Mouse (Mus musculus) ES-Bruce4 (cell line): ENCODE results near the gene Pick1. TPM values are rescaled to one million over a fixed set of nuclear protein-coding genes. Genes with fewer than 3 reads are reported as not detected.

Experiments used
- H3K27ac ChIP-seq: 2 replicates; pipeline ENCODE4 v1.5.1; 2012; ENCODE audit warnings: low read length, inconsistent platforms; ENCODE audit not compliant: insufficient read depth
- H3K27me3 ChIP-seq: 2 replicates; pipeline ENCODE4 v1.6.1; 2012; ENCODE audit warnings: mild to moderate bottlenecking, low read length, inconsistent platforms; ENCODE audit not compliant: control insufficient read depth, poor library complexity, insufficient read depth, severe bottlenecking
- H3K36me3 ChIP-seq: 2 replicates; pipeline ENCODE4 v1.6.1; 2012; ENCODE audit warnings: inconsistent platforms, mild to moderate bottlenecking, low read length, moderate library complexity; ENCODE audit not compliant: control insufficient read depth, poor library complexity, insufficient read depth, severe bottlenecking
- H3K4me1 ChIP-seq: one replicate; pipeline ENCODE4 v1.8.1; 2011; ENCODE audit warnings: low read length; ENCODE audit not compliant: control insufficient read depth, insufficient read depth
- H3K4me3 ChIP-seq: 2 replicates; pipeline ENCODE4 v1.5.1; 2011; ENCODE audit warnings: low read depth, mild to moderate bottlenecking, low read length
- H3K9ac ChIP-seq: 2 replicates; pipeline ENCODE4 v1.6.1; 2012; ENCODE audit warnings: low read depth, mild to moderate bottlenecking, inconsistent platforms; ENCODE audit not compliant: poor library complexity, severe bottlenecking
- H3K9me3 ChIP-seq: replicated peaks from 2 replicates; pipeline ENCODE4 v1.6.1; 2012; ENCODE audit warnings: mild to moderate bottlenecking, low read length, inconsistent platforms; ENCODE audit not compliant: control insufficient read depth, poor library complexity, insufficient read depth, severe bottlenecking
- CTCF ChIP-seq: IDR thresholded peaks from one replicate; pipeline ENCODE4 v1.8.1; 2011; ENCODE audit warnings: low read depth, low read length
- EP300 ChIP-seq: IDR thresholded peaks from 2 replicates; pipeline ENCODE4 v1.6.1; 2011; ENCODE audit warnings: low read depth, low read length; ENCODE audit not compliant: insufficient read depth
- POLR2A ChIP-seq: IDR thresholded peaks from one replicate; pipeline ENCODE4 v1.8.1; 2011; ENCODE audit warnings: low read length; ENCODE audit not compliant: insufficient read depth
- polyA plus RNA-seq: library from polyadenylated mRNA; stranded (reverse); fragments of >200 nt; gene quantifications from 2 replicates; pipeline ENCODE4 v1.2.4, GENCODE M21; 2011; ENCODE audit warnings: low read depth; ENCODE audit not compliant: missing spikeins, insufficient read depth, insufficient read length

The Pick1 gene
- polyA plus RNA-seq, 1 experiment = 47.8 TPM

GRCm38 (mm10) chr15:79201491-79202150 is 27.4 kb upstream of the Pick1 start:
- no peak overlapping the region for H3K9ac ChIP-seq
- no peaks in the 10 kb centered on the region for H3K4me1 ChIP-seq
- no peaks in the 10 kb centered on the region for H3K36me3 ChIP-seq
- no peaks in the 10 kb centered on the region for H3K27me3 ChIP-seq
- no peaks in the 10 kb centered on the region for H3K9me3 ChIP-seq
- H3K4me3 ChIP-seq = no peak overlapping the region
- no peak for TF ChIP-seq POLR2A
- no peak for TF ChIP-seq CTCF
- TF ChIP-seq EP300 = no peak
- no peak overlapping the region for H3K27ac ChIP-seq

- H3K9me3 ChIP-seq = no peaks in the 10 kb centered on the region
- H3K27ac ChIP-seq = no peak overlapping the region
- peaks cover 3% of the 10 kb centered on the region for H3K4me1 ChIP-seq
- TF ChIP-seq CTCF (no peak), POLR2A (no peak), EP300 (no peak)
- peak overlapping the region; percentile 2; the same call in 1 of the 2 replicates for H3K4me3 ChIP-seq
- H3K36me3 ChIP-seq = no peaks in the 10 kb centered on the region
- no peaks in the 10 kb centered on the region for H3K27me3 ChIP-seq
- H3K9ac ChIP-seq = 0 out of 2 replicates have a peak overlapping the region, but pooled peaks have one; percentile 16
Measured at GRCm38 (mm10) chr15:79202575-79202974, 26.4 kb upstream of the Pick1 start.

GRCm38 (mm10) chr15:79208211-79208610 is 20.8 kb upstream of the Pick1 start:
- TF ChIP-seq CTCF = no peak
- no peak for TF ChIP-seq POLR2A
- no peak for TF ChIP-seq EP300

GRCm38 (mm10) chr15:79208758-79209439 is 20.1 kb upstream of the Pick1 start:
- Histone ChIP-seq H3K9me3 (no peaks in the 10 kb centered on the region), H3K36me3 (no peaks in the 10 kb centered on the region), H3K27ac (peak overlapping the region; percentile 12; the same call in 1 of the 2 replicates), H3K9ac (peak overlapping the region; percentile 71), H3K4me1 (peaks cover 8% of the 10 kb centered on the region), H3K27me3 (no peaks in the 10 kb centered on the region), H3K4me3 (peak overlapping the region; percentile 62)
- TF ChIP-seq EP300 (no peak), CTCF (no peak), POLR2A (no peak)

More at GRCm38 (mm10) chr15:79208211-79208610, 20.8 kb upstream of the Pick1 start:
- H3K9me3 ChIP-seq = no peaks in the 10 kb centered on the region
- H3K36me3 ChIP-seq = no peaks in the 10 kb centered on the region
- H3K4me3 ChIP-seq = no peak overlapping the region
- H3K27me3 ChIP-seq = no peaks in the 10 kb centered on the region
- H3K9ac ChIP-seq = no peak overlapping the region
- no peak overlapping the region for H3K27ac ChIP-seq
- H3K4me1 ChIP-seq = peaks cover 8% of the 10 kb centered on the region

GRCm38 (mm10) chr15:79210357-79210756 is 18.6 kb upstream of the Pick1 start:
- H3K4me3 ChIP-seq = peak overlapping the region; percentile 26; the same call in 1 of the 2 replicates
- H3K9me3 ChIP-seq = no peaks in the 10 kb centered on the region

More at GRCm38 (mm10) chr15:79210357-79210756, 18.6 kb upstream of the Pick1 start:
- no peak for TF ChIP-seq POLR2A
- no peak for TF ChIP-seq EP300
- TF ChIP-seq CTCF = no peak
- Histone ChIP-seq H3K36me3 (no peaks in the 10 kb centered on the region), H3K27me3 (no peaks in the 10 kb centered on the region), H3K9ac (peak overlapping the region; percentile 41), H3K4me1 (peaks cover 8% of the 10 kb centered on the region), H3K27ac (peak overlapping the region; percentile 46; the same call in 1 of the 2 replicates)
